Mouse (Mus musculus): ENCODE data around the gene 1700020D05Rik.

GRCm38 (mm10) chr19:5511074-5511632 lies 7.6 kb upstream of the 1700020D05Rik start:
- no peak for TF ChIP-seq CTCF (IDR thresholded peaks at IDR 0.05; ENCODE audit: control insufficient read depth, insufficient read depth, insufficient read length)
- TF ChIP-seq MYOD1 (IDR thresholded peaks at IDR 0.05; ENCODE audit: control insufficient read depth, insufficient read length, low read depth): no peak
- no peak for TF ChIP-seq MAX (IDR thresholded peaks at IDR 0.05)
- TF ChIP-seq USF1 (IDR thresholded peaks at IDR 0.05; ENCODE audit: low read depth): no peak
- no peak for TF ChIP-seq FOSL1 (IDR thresholded peaks at IDR 0.05; ENCODE audit: insufficient read depth, low read length, poor library complexity, severe bottlenecking)
- no peak for TF ChIP-seq MYOG (IDR thresholded peaks at IDR 0.05; ENCODE audit: control insufficient read depth, extremely low read depth, insufficient read length)
- no peak for TF ChIP-seq CEBPB (IDR thresholded peaks at IDR 0.05; ENCODE audit: low read depth)
